Mouse (Mus musculus): Measurements from ENCODE around the gene Slc22a12. TPM values are rescaled to one million over a fixed set of nuclear protein-coding genes. Genes with fewer than 3 reads are reported as not detected.

Gene Slc22a12
- total RNA-seq, 1 experiment from 2014 or later, result not detected

GRCm38 (mm10) chr19:6544712-6545111, 1.9 kb upstream of the Slc22a12 start:
- no peak for ATAC-seq (replicated peaks; ENCODE audit: insufficient number of reproducible peaks, low FRiP score, low TSS enrichment, poor library complexity, severe bottlenecking)

- no peak for ATAC-seq (replicated peaks; ENCODE audit: insufficient number of reproducible peaks, low FRiP score, low TSS enrichment, poor library complexity, severe bottlenecking)
Measured at GRCm38 (mm10) chr19:6543518-6543917, 686 bp upstream of the Slc22a12 start.

GRCm38 (mm10) chr19:6543035-6543383, 177 bp upstream of the Slc22a12 start:
- no peak for ATAC-seq (replicated peaks; ENCODE audit: insufficient number of reproducible peaks, low FRiP score, low TSS enrichment, poor library complexity, severe bottlenecking)

GRCm38 (mm10) chr19:6541521-6541920, 1.3 kb downstream of the Slc22a12 start:
- ATAC-seq (replicated peaks; ENCODE audit: insufficient number of reproducible peaks, low FRiP score, low TSS enrichment, poor library complexity, severe bottlenecking), result no peak

- ATAC-seq (replicated peaks; ENCODE audit: insufficient number of reproducible peaks, low FRiP score, low TSS enrichment, poor library complexity, severe bottlenecking), result no peak
Measured at GRCm38 (mm10) chr19:6540191-6540590, 2.6 kb downstream of the Slc22a12 start.

- no peak for ATAC-seq (replicated peaks; ENCODE audit: insufficient number of reproducible peaks, low FRiP score, low TSS enrichment, poor library complexity, severe bottlenecking)
Measured at GRCm38 (mm10) chr19:6539592-6539991, 3.2 kb downstream of the Slc22a12 start.

GRCm38 (mm10) chr19:6538546-6538945, 4.3 kb downstream of the Slc22a12 start:
- ATAC-seq (replicated peaks; ENCODE audit: insufficient number of reproducible peaks, low FRiP score, low TSS enrichment, poor library complexity, severe bottlenecking), result no peak

GRCm38 (mm10) chr19:6537526-6537925, 5.3 kb downstream of the Slc22a12 start:
- no peak for ATAC-seq (replicated peaks; ENCODE audit: insufficient number of reproducible peaks, low FRiP score, low TSS enrichment, poor library complexity, severe bottlenecking)

GRCm38 (mm10) chr19:6536696-6537095, 6.1 kb downstream of the Slc22a12 start:
- ATAC-seq (replicated peaks; ENCODE audit: insufficient number of reproducible peaks, low FRiP score, low TSS enrichment, poor library complexity, severe bottlenecking), result no peak

- ATAC-seq (replicated peaks; ENCODE audit: insufficient number of reproducible peaks, low FRiP score, low TSS enrichment, poor library complexity, severe bottlenecking), result no peak
Measured at GRCm38 (mm10) chr19:6536201-6536600, 6.6 kb downstream of the Slc22a12 start.

- ATAC-seq (replicated peaks; ENCODE audit: insufficient number of reproducible peaks, low FRiP score, low TSS enrichment, poor library complexity, severe bottlenecking), result no peak
Measured at GRCm38 (mm10) chr19:6534118-6534415, 8.8 kb downstream of the Slc22a12 start.

- ATAC-seq (replicated peaks; ENCODE audit: insufficient number of reproducible peaks, low FRiP score, low TSS enrichment, poor library complexity, severe bottlenecking), result no peak
Measured at GRCm38 (mm10) chr19:6533290-6534117, 9.3 kb downstream of the Slc22a12 start.

GRCm38 (mm10) chr19:6532656-6533055, 10.2 kb downstream of the Slc22a12 start:
- no peak for ATAC-seq (replicated peaks; ENCODE audit: insufficient number of reproducible peaks, low FRiP score, low TSS enrichment, poor library complexity, severe bottlenecking)

GRCm38 (mm10) chr19:6531832-6532471, 10.9 kb downstream of the Slc22a12 start:
- ATAC-seq (replicated peaks; ENCODE audit: insufficient number of reproducible peaks, low FRiP score, low TSS enrichment, poor library complexity, severe bottlenecking), result no peak

GRCm38 (mm10) chr19:6531011-6531631, 11.7 kb downstream of the Slc22a12 start:
- ATAC-seq (replicated peaks; ENCODE audit: insufficient number of reproducible peaks, low FRiP score, low TSS enrichment, poor library complexity, severe bottlenecking), result no peak

GRCm38 (mm10) chr19:6530359-6530758, 12.5 kb downstream of the Slc22a12 start:
- ATAC-seq (replicated peaks; ENCODE audit: insufficient number of reproducible peaks, low FRiP score, low TSS enrichment, poor library complexity, severe bottlenecking), result no peak

- no peak for ATAC-seq (replicated peaks; ENCODE audit: insufficient number of reproducible peaks, low FRiP score, low TSS enrichment, poor library complexity, severe bottlenecking)
Measured at GRCm38 (mm10) chr19:6529265-6529985, 13.4 kb downstream of the Slc22a12 start.

- ATAC-seq (replicated peaks; ENCODE audit: insufficient number of reproducible peaks, low FRiP score, low TSS enrichment, poor library complexity, severe bottlenecking), result no peak
Measured at GRCm38 (mm10) chr19:6527839-6528531, 14.8 kb downstream of the Slc22a12 start.

GRCm38 (mm10) chr19:6527439-6527838, 15.4 kb downstream of the Slc22a12 start:
- ATAC-seq (replicated peaks; ENCODE audit: insufficient number of reproducible peaks, low FRiP score, low TSS enrichment, poor library complexity, severe bottlenecking), result no peak

All from monocyte, adult 5-6 weeks (primary cell).